ENCODE assay signal across 11 mouse cellular contexts in the genomic region with DNA sequence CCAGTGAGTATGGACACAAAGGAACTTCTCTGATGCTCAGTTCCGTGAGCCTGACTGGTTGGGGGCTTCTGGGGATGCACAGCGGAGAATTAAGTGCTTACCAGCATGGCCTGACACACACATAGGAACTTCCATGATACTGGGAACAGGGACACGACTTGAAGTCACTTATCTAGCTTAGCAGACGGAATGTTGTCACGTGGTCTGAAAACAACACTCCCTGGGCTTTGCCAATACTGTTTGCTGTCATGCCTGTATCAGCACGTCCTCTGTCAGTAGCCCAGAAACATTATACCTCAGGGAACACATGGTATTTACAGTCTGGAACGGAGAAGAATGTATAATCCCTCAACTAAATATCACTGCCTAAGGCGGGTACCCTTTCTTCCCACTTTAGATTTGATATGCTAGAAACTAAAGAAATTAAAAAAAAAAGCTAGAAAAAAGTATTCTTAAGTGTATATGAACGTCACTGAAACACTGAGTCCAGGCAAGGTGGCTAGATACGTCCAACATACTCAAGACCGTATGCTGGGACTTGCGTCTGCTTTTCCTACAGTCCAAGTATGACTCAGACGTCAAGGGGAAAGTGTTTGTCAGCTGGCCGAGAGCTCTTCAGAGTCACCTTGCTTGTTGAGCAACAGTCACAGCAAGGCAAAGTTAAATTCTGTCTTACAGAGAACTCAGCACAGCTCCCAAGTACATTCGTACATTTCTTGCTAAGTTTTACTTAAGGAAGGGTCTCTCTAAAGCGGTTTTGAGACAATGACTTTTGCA. TPM values are rescaled to one million over a fixed set of nuclear protein-coding genes. Genes with fewer than 3 reads are reported as not detected.
A peak's percentile ranks its signal among the peaks of the same experiment; 100 is the strongest.
DNase-seq lines count a peak whose midpoint lies in the region; ATAC-seq lines count a peak whose summit lies in the region.
"Had no signal": no experiment of that assay in that cellular context is flagged by ENCODE, and none has a peak within 500 bp of the region (broad histone marks: within the 10 kb centered on the region; RNA-seq: fewer than 3 reads in every experiment).

No protein-coding gene starts in this region.

- H3K27me3 ChIP-seq in heart, embryonic 14.5 days (ENCODE audit: control insufficient read depth, insufficient read depth, low read length): no peaks in the 10 kb centered on the region
- no peaks in the 10 kb centered on the region for H3K27me3 ChIP-seq in lung, embryonic 15.5 days
- H3K27me3 ChIP-seq: midbrain, embryonic 12.5 days had no signal

- peak; percentile 59 for ATAC-seq in heart, embryonic 14.5 days (ENCODE audit: insufficient number of reproducible peaks, insufficient read depth, low FRiP score, low read depth)
- no peak for ATAC-seq in lung, embryonic 15.5 days (ENCODE audit: borderline replicate concordance, extremely low read depth, low FRiP score, low TSS enrichment)

- DNase-seq in adrenal gland, adult (ENCODE audit: inconsistent age in 2 of 2, low spot score in 1 of 2): peak; percentile 58 to 85
- no peak for DNase-seq in adrenal gland, postnatal 4 days (ENCODE audit: low spot score in 2 of 2)
- no peak for DNase-seq in cerebellum, postnatal 10 days
- DNase-seq in layer of hippocampus, adult 8-10 months (ENCODE audit: low spot score in 2 of 2): no peak
- no peak for DNase-seq in right cerebral cortex, postnatal 4 days
- DNase-seq: kidney, postnatal 36 days; thymus, adult 2 months had no signal

- no peak overlapping the region for H3K9ac ChIP-seq in heart, embryonic 14.5 days (ENCODE audit: low read length)
- H3K9ac ChIP-seq in lung, embryonic 15.5 days: no peak overlapping the region
- H3K9ac ChIP-seq: midbrain, embryonic 12.5 days had no signal

- H3K27ac ChIP-seq in brown adipose tissue, adult 24 weeks (replicated peaks; ENCODE audit: low read depth, low read length): peak overlapping the region; percentile 47; the same call in 1 of the 2 replicates
- peak overlapping the region; percentile 73 to 78 for H3K27ac ChIP-seq in heart, embryonic 14.5 days (replicated peaks in 1 of 2; ENCODE audit: control insufficient read depth in 1 of 2, insufficient read depth in 1 of 2, low read depth in 2 of 2, low read length in 2 of 2)
- H3K27ac ChIP-seq in lung, embryonic 15.5 days: 0 out of 2 replicates have a peak overlapping the region, but pooled peaks have one; percentile 22
- H3K27ac ChIP-seq: midbrain, embryonic 12.5 days had no signal

- 26% methylated on average over 16 of the region's 16 CpGs for WGBS in heart, embryonic 14.5 days
- whole genome bisulfite sequencing in lung, embryonic 15.5 days: 68% methylated on average over 16 of the region's 16 CpGs

- H3K4me1 ChIP-seq in brown adipose tissue, adult 24 weeks (ENCODE audit: control insufficient read depth, insufficient read depth, insufficient read length, low read length): peaks cover 15% of the 10 kb centered on the region
- H3K4me1 ChIP-seq in heart, embryonic 14.5 days (ENCODE audit: control insufficient read depth in 2 of 2, insufficient read depth in 2 of 2, low read length in 2 of 2): peaks cover 16 to 72% of the 10 kb centered on the region in 2 experiments
- peaks cover 34% of the 10 kb centered on the region for H3K4me1 ChIP-seq in lung, embryonic 15.5 days

- peaks cover 6% of the 10 kb centered on the region; the same call in 1 of the 2 replicates for H3K9me3 ChIP-seq in heart, embryonic 14.5 days (ENCODE audit: control insufficient read depth, low read length)
- H3K9me3 ChIP-seq in lung, embryonic 15.5 days: no peaks in the 10 kb centered on the region

- H3K36me3 ChIP-seq in heart, embryonic 14.5 days (ENCODE audit: control insufficient read depth, insufficient read depth, low read length): peaks cover 42% of the 10 kb centered on the region
- H3K36me3 ChIP-seq in lung, embryonic 15.5 days: peaks cover 13% of the 10 kb centered on the region; the same call in 1 of the 2 replicates

- H3K4me3 ChIP-seq in brown adipose tissue, adult 24 weeks (ENCODE audit: insufficient read depth, low read depth, low read length): peak overlapping the region; percentile 25; the same call in 1 of the 2 replicates
- no peak overlapping the region for H3K4me3 ChIP-seq in heart, embryonic 14.5 days (ENCODE audit: control insufficient read depth in 1 of 2, insufficient read depth in 1 of 2, low read depth in 1 of 2, low read length in 2 of 2)
- H3K4me3 ChIP-seq in lung, embryonic 15.5 days: no peak overlapping the region
- H3K4me3 ChIP-seq: midbrain, embryonic 12.5 days had no signal

- peak overlapping the region; percentile 35 for H3K4me2 ChIP-seq in heart, embryonic 14.5 days (ENCODE audit: low read length)
- H3K4me2 ChIP-seq in lung, embryonic 15.5 days: no peak overlapping the region
- H3K4me2 ChIP-seq: midbrain, embryonic 12.5 days had no signal

RNA-seq across cellular contexts. Expression of gene F2r, which starts 7.3 kb away (rescaled TPM):
- 100 to 1,000 TPM; 103 to 110 TPM for total RNA-seq in adrenal gland, postnatal 4 days (2021)
- 5.7 and 10.9 TPM in 2 replicates for polyA plus RNA-seq in brown adipose tissue, adult 24 weeks (2012; ENCODE audit: insufficient read depth, insufficient read length, missing spikeins)
- polyA plus RNA-seq in heart, embryonic 14.5 days (2014; fragmentation: Nextera tagmentation; extraction: Ambion mirVana): 128 and 133 TPM in 2 replicates
- 106 and 114 TPM in 2 replicates for polyA plus RNA-seq in lung, embryonic 15.5 days (2015; fragmentation: Nextera tagmentation; extraction: Ambion mirVana)
- total RNA-seq in layer of hippocampus, adult 8-10 months (2022): 1 to 10 TPM; 3.7 to 6.5 (median 5.1) TPM

Comparison
In these comparisons a context has a peak if more than half of its experiments do, and no peak if none do; other contexts are left out.
1. DNase-seq: peak in adrenal gland, adult (2 of 2); none in adrenal gland, postnatal 4 days (0 of 2), cerebellum, postnatal 10 days (0 of 2), layer of hippocampus, adult 8-10 months (0 of 2) and right cerebral cortex, postnatal 4 days (single experiment).
2. H3K27ac ChIP-seq: peak in every context shown above with its lines; median percentile 76 in heart, embryonic 14.5 days; 47 in brown adipose tissue, adult 24 weeks; 22 in lung, embryonic 15.5 days.